Mouse (Mus musculus) intestine, embryonic 16.5 days (tissue): ENCODE results near the gene Chchd6. TPM values are rescaled to one million over a fixed set of nuclear protein-coding genes. Genes with fewer than 3 reads are reported as not detected.

Experiments
- ATAC-seq: fragments of 200-750 bp; cut with Nextera tagmentation; 2 replicates; pipeline ENCODE4 v1.8.0; 2017; ENCODE audit warnings: moderate TSS enrichment, moderate library complexity
- H3K27ac ChIP-seq: fragments of 300-500 bp; sonication (generic); 2 replicates; pipeline ENCODE4 v1.5.1; 2014; ENCODE audit warnings: mild to moderate bottlenecking, low read length
- H3K27me3 ChIP-seq: fragments of 300-500 bp; sonication (generic); replicated peaks from 2 replicates; pipeline ENCODE4 v1.6.1; 2014; ENCODE audit warnings: low read length, control low read depth, mixed read lengths; ENCODE audit not compliant: control insufficient read depth, insufficient read depth
- H3K36me3 ChIP-seq: fragments of 300-500 bp; sonication (generic); 2 replicates; pipeline ENCODE4 v1.6.1; 2014; ENCODE audit warnings: low read length, control low read depth; ENCODE audit not compliant: control insufficient read depth, insufficient read depth
- H3K4me1 ChIP-seq: fragments of 300-500 bp; sonication (generic); 2 replicates; pipeline ENCODE4 v1.6.1; 2014; ENCODE audit warnings: low read length, control low read depth, mixed read lengths; ENCODE audit not compliant: control insufficient read depth, insufficient read depth
- H3K4me2 ChIP-seq: fragments of 300-500 bp; sonication (generic); 2 replicates; pipeline ENCODE4 v1.6.1; 2014; ENCODE audit warnings: low read depth, low read length, control low read depth
- H3K4me3 ChIP-seq: fragments of 300-500 bp; sonication (generic); 2 replicates; pipeline ENCODE4 v1.5.1; 2014; ENCODE audit warnings: mild to moderate bottlenecking, low read length
- H3K9ac ChIP-seq: fragments of 300-500 bp; sonication (generic); 2 replicates; pipeline ENCODE4 v1.6.1; 2014; ENCODE audit warnings: low read depth, low read length
- H3K9me3 ChIP-seq: fragments of 300-500 bp; sonication (generic); 2 replicates; pipeline ENCODE4 v1.6.1; 2016; ENCODE audit warnings: low read length, control low read depth; ENCODE audit not compliant: control insufficient read depth
- WGBS: fragments of 180-500 bp; shearing (Covaris S2); extraction: QIAGEN DNeasy Blood & Tissue Kit; methylation state at CpG from one replicate; pipeline ENCODE4 v1.1.7; 2014; 5-methylcytosine and 5-hydroxymethylcytosine counted together
- polyA plus RNA-seq: library from polyadenylated mRNA; unstranded; fragments of >200 nt; fragmentation: Nextera tagmentation; extraction: Ambion mirVana; gene quantifications from 2 replicates; pipeline ENCODE4 v1.2.1, GENCODE M21; 2015

Gene Chchd6
- polyA plus RNA-seq, 1 experiment from 2014 or later: 41.3 TPM

GRCm38 (mm10) chr6:89345486-89345785, 250.0 kb downstream of the Chchd6 start:
- 64% methylated on average over 3 of the region's 3 CpGs for WGBS
- ATAC-seq: peak; percentile 12; the same call in 1 of the 2 replicates
- Histone ChIP-seq H3K9me3 (no peaks in the 10 kb centered on the region), H3K4me3 (no peak overlapping the region), H3K4me2 (peak overlapping the region; percentile 30; the same call in 1 of the 2 replicates), H3K36me3 (peaks cover 15% of the 10 kb centered on the region), H3K4me1 (peaks cover 17% of the 10 kb centered on the region), H3K27me3 (no peaks in the 10 kb centered on the region), H3K9ac (no peak overlapping the region), H3K27ac (peak overlapping the region; percentile 76)

GRCm38 (mm10) chr6:89344613-89345485, 250.6 kb downstream of the Chchd6 start:
- Histone ChIP-seq H3K4me1 (peaks cover 17% of the 10 kb centered on the region), H3K36me3 (peaks cover 12% of the 10 kb centered on the region), H3K4me3 (no peak overlapping the region), H3K9me3 (no peaks in the 10 kb centered on the region), H3K27me3 (no peaks in the 10 kb centered on the region), H3K4me2 (peak overlapping the region; percentile 30), H3K27ac (peak overlapping the region; percentile 76), H3K9ac (peak overlapping the region; percentile 4; the same call in 1 of the 2 replicates)
- peak; percentile 88 for ATAC-seq
- 30% methylated on average over 10 of the region's 10 CpGs for WGBS

GRCm38 (mm10) chr6:89341981-89342380, 253.5 kb downstream of the Chchd6 start:
- ATAC-seq: no peak
- 86% methylated on average over 4 of the region's 4 CpGs for WGBS
- H3K36me3 ChIP-seq: peaks cover 6% of the 10 kb centered on the region

DNA sequence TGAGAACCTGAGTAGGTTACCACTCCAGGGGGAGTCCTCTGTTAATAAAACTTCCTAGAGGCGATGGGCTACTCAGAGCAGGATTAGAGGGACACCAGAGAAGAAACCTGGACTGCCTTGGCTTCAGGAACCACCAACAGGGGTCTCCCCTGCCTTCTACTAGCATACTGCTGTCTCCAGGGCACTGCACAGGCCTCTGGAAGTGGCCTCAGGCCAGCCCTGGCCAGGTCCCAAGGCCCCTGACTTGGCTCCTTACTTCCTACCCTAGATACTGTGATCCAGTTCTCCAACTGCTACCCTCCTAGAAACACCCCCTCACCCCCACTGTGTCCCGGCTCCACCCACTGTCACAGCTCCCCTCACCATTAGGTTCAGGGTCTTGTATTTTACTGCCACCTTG, 256.0 kb downstream of the Chchd6 start:
- peaks cover 10% of the 10 kb centered on the region for H3K36me3 ChIP-seq
- ATAC-seq: no peak

More at GRCm38 (mm10) chr6:89341981-89342380, 253.5 kb downstream of the Chchd6 start:
- no peaks in the 10 kb centered on the region for H3K9me3 ChIP-seq
- no peak overlapping the region for H3K27ac ChIP-seq
- no peaks in the 10 kb centered on the region for H3K27me3 ChIP-seq
- H3K4me3 ChIP-seq: no peak overlapping the region
- peaks cover 17% of the 10 kb centered on the region for H3K4me1 ChIP-seq
- H3K4me2 ChIP-seq: no peak overlapping the region
- no peak overlapping the region for H3K9ac ChIP-seq

DNA sequence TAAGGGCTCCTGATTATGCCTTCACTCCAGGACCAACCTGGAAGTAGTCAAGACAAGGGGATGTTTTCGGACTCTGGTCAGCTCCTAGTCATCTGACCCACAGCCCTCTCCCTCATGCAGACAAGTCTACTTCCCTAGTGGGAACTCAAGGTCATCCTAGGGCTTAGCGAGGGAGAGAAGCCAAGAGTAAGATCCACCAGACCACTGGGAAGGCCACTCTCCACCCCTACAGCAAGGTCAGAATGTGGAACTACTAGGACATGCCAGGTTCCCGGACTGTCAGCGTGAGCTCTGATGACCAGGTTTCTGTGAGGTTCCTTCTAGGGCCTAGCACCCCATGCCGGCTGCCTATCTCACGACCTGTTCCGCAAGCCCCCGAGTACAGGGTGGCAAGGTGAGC, 256.7 kb downstream of the Chchd6 start:
- H3K4me3 ChIP-seq: no peak overlapping the region
- no peaks in the 10 kb centered on the region for H3K27me3 ChIP-seq
- peaks cover 12% of the 10 kb centered on the region for H3K36me3 ChIP-seq
- H3K4me2 ChIP-seq: no peak overlapping the region
- H3K4me1 ChIP-seq: no peaks in the 10 kb centered on the region; the same call in 1 of the 2 replicates
- no peak overlapping the region for H3K9ac ChIP-seq
- 89% methylated on average over 8 of the region's 8 CpGs for WGBS
- no peak overlapping the region for H3K27ac ChIP-seq
- H3K9me3 ChIP-seq: no peaks in the 10 kb centered on the region
- ATAC-seq: no peak

More for the DNA sequence above, 256.0 kb downstream of the Chchd6 start:
- H3K27ac ChIP-seq: no peak overlapping the region
- no peak overlapping the region for H3K9ac ChIP-seq
- no peaks in the 10 kb centered on the region; the same call in 1 of the 2 replicates for H3K4me1 ChIP-seq
- WGBS: 85% methylated on average over 2 of the region's 2 CpGs
- H3K4me3 ChIP-seq: no peak overlapping the region
- no peaks in the 10 kb centered on the region for H3K9me3 ChIP-seq
- H3K4me2 ChIP-seq: no peak overlapping the region
- no peaks in the 10 kb centered on the region for H3K27me3 ChIP-seq

DNA sequence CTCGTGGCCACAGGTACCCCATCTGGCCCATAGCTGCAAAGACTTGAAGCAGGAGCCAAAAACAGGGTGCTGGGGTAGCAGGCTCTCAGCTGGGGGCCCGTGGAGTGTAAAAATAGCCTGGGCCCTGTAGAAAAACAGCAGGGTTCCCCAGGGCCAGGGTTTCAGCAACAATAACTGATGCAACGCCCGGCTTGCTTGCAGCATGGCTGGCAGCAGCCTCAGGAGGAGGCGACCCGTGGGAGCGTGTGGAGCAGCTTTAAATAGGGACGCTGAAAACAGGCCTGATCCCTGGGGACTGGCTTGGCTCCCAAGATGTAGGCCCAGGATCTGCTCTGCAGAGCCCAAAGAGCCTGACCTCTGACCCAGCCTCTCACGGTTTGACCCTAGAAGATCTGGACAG, 257.9 kb downstream of the Chchd6 start:
- H3K4me2 ChIP-seq: no peak overlapping the region

GRCm38 (mm10) chr6:89333964-89334702, 261.3 kb downstream of the Chchd6 start:
- H3K4me2 ChIP-seq: no peak overlapping the region
- no peak for ATAC-seq
- no peak overlapping the region for H3K9ac ChIP-seq
- 76% methylated on average over 12 of the region's 12 CpGs for WGBS
- no peaks in the 10 kb centered on the region for H3K4me1 ChIP-seq
- peaks cover 25% of the 10 kb centered on the region for H3K36me3 ChIP-seq
- H3K27ac ChIP-seq: no peak overlapping the region
- H3K4me3 ChIP-seq: no peak overlapping the region
- H3K27me3 ChIP-seq: no peaks in the 10 kb centered on the region
- no peaks in the 10 kb centered on the region for H3K9me3 ChIP-seq

More for the DNA sequence above, 257.9 kb downstream of the Chchd6 start:
- H3K9me3 ChIP-seq: no peaks in the 10 kb centered on the region
- no peak overlapping the region for H3K4me3 ChIP-seq
- no peaks in the 10 kb centered on the region; the same call in 1 of the 2 replicates for H3K4me1 ChIP-seq
- H3K27me3 ChIP-seq: no peaks in the 10 kb centered on the region
- 92% methylated on average over 9 of the region's 9 CpGs for WGBS
- no peak overlapping the region for H3K27ac ChIP-seq
- H3K9ac ChIP-seq: no peak overlapping the region
- H3K36me3 ChIP-seq: peaks cover 15% of the 10 kb centered on the region
- ATAC-seq: no peak

Other genes starting within 250 kb of the Chchd6 start
- 5.4 and 6.5 TPM in 2 replicates for gene Plxna1, start 233.0 kb downstream of the Chchd6 start, polyA plus RNA-seq
- 6.1 and 6.6 TPM in 2 replicates for gene Txnrd3, start 48.3 kb upstream of the Chchd6 start, polyA plus RNA-seq
- not detected in 2 replicates for gene Vmn1r40, start 111.9 kb upstream of the Chchd6 start, polyA plus RNA-seq
- not detected in 2 replicates for gene Vmn1r41, start 145.1 kb upstream of the Chchd6 start, polyA plus RNA-seq